Mouse (Mus musculus): ENCODE measurements at regions not wholly inside any gene's neighbourhood (a gene's known extent, or its start where the extent isn't known, plus 50 kb on each side); places are given as distances from the start of the nearest gene placed in this dataset.

GRCm38 (mm10) chr15:11552110-11552509 lies 152.6 kb upstream of the Tars start:
- TF ChIP-seq POLR2A (IDR thresholded peaks at IDR 0.05; ENCODE audit: insufficient read depth, low read depth, low read length) (no peak), CTCF (IDR thresholded peaks at IDR 0.05) (no peak), EP300 (IDR thresholded peaks at IDR 0.05; ENCODE audit: insufficient read depth, low read depth, low read length) (no peak)
